Mouse (Mus musculus): ENCODE measurements around the gene Wdr24.

DNA sequence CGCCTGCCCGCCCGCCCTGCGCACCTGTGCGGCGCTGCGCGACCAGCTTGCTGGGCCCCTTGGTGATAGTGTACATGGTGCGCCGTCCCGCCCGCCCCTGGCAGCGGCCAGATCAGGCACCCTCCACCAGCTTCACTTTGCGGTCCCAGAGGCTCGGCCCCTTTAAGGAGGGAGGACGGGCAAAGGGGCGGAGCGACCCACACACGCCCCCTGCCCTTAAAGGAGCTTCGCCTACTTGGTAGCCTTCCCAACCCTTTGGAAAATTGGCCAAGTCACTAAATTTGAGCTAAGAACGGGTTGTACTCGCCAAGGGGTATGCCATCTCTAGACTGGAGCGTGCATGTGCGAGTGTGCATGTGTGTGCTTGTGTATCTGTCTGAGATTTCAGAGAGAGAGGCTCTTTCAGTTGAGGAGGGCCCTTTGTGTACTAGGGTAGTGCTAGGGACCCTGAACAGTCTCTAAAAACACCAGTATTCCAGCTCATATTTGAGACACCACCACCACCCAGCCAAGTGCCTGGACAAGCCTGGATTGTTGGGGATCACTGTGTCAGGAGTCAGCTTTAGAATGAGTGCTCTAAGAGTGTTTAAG is 45.3 kb downstream of the Wdr24 start, which contains the start of gene Mcrip2:
- TF ChIP-seq CTCF (conservative IDR thresholded peaks at IDR 0.05; ENCODE audit: low read length) (no peak), NANOG (IDR thresholded peaks at IDR 0.05; ENCODE audit: borderline replicate concordance, low read length) (no peak)

All from E14TG2a.4 (cell line).